Mouse (Mus musculus) liver, embryonic 16.5 days (tissue): Measurements from ENCODE around the gene Ercc1. TPM values are rescaled to one million over a fixed set of nuclear protein-coding genes. Genes with fewer than 3 reads are reported as not detected.
A peak's percentile ranks its signal among the peaks of the same experiment; 100 is the strongest.

Experiments used
- ATAC-seq: fragments of 200-750 bp; cut with Nextera tagmentation; 2 replicates; pipeline ENCODE4 v1.8.0; 2017; ENCODE audit warnings: low read depth, mild to moderate bottlenecking, moderate number of reproducible peaks, moderate library complexity
- H3K27ac ChIP-seq: fragments of 300-500 bp; sonication (generic); 2 replicates; pipeline ENCODE4 v1.5.1; 2014; ENCODE audit warnings: mild to moderate bottlenecking, low read length
- H3K27me3 ChIP-seq: fragments of 300-500 bp; sonication (generic); 2 replicates; pipeline ENCODE4 v1.6.1; 2014; ENCODE audit warnings: low read depth, low read length, mixed read lengths; ENCODE audit not compliant: control insufficient read depth, insufficient read depth
- H3K36me3 ChIP-seq: fragments of 300-500 bp; sonication (generic); 2 replicates; pipeline ENCODE4 v1.6.1; 2014; ENCODE audit warnings: mild to moderate bottlenecking; ENCODE audit not compliant: control insufficient read depth, insufficient read depth
- H3K4me1 ChIP-seq: fragments of 300-500 bp; sonication (generic); 2 replicates; pipeline ENCODE4 v1.6.1; 2014; ENCODE audit warnings: low read depth, low read length, mixed read lengths; ENCODE audit not compliant: control insufficient read depth
- H3K4me2 ChIP-seq: fragments of 300-500 bp; sonication (generic); 2 replicates; pipeline ENCODE4 v1.6.1; 2014; ENCODE audit warnings: low read depth, low read length, mixed read lengths
- H3K4me3 ChIP-seq: fragments of 300-500 bp; sonication (generic); 2 replicates; pipeline ENCODE4 v1.5.1; 2014; ENCODE audit warnings: low read depth, mild to moderate bottlenecking, low read length
- H3K9ac ChIP-seq: fragments of 300-500 bp; sonication (generic); 2 replicates; pipeline ENCODE4 v1.6.1; 2014; ENCODE audit warnings: low read depth, low read length
- H3K9me3 ChIP-seq: fragments of 300-500 bp; sonication (generic); replicated peaks from 2 replicates; pipeline ENCODE4 v1.6.1; 2016; ENCODE audit warnings: low read length; ENCODE audit not compliant: control insufficient read depth
- WGBS: fragments of 180-500 bp; shearing (Covaris S2); extraction: QIAGEN DNeasy Blood & Tissue Kit; methylation state at CpG from one replicate; pipeline ENCODE4 v1.1.7; 2014; ENCODE audit not compliant: insufficient replicate concordance; 5-methylcytosine and 5-hydroxymethylcytosine counted together
- polyA plus RNA-seq: library from polyadenylated mRNA; unstranded; fragments of >200 nt; fragmentation: Nextera tagmentation; extraction: Ambion mirVana; gene quantifications from 2 replicates; pipeline ENCODE4 v1.2.1, GENCODE M21; 2015

Ercc1 gene
- 11.4 and 14.5 TPM in 2 replicates for polyA plus RNA-seq

GRCm38 (mm10) chr7:19344237-19344847 is at the start of gene Ercc1:
Gene Ercc1 (plus strand): TSS chr7:19344778.
- 16% methylated on average over 12 of the region's 12 CpGs for WGBS
- H3K27me3 ChIP-seq, result peaks cover 23% of the 10 kb centered on the region
- ATAC-seq, result no peak
- peaks cover 21% of the 10 kb centered on the region for H3K4me1 ChIP-seq
- H3K27ac ChIP-seq, result peak within 1 kb of the TSS; percentile 56; the same call in 1 of the 2 replicates
- H3K9ac ChIP-seq, result peak within 1 kb of the TSS; percentile 64
- H3K4me2 ChIP-seq, result peak within 1 kb of the TSS; percentile 87
- no peaks in the 10 kb centered on the region for H3K9me3 ChIP-seq
- H3K4me3 ChIP-seq, result peak within 1 kb of the TSS; percentile 78
- no peaks in the 10 kb centered on the region for H3K36me3 ChIP-seq

- Histone ChIP-seq H3K27ac (no peak overlapping the region), H3K4me2 (peak overlapping the region; percentile 56), H3K4me1 (peaks cover 20% of the 10 kb centered on the region), H3K27me3 (no peaks in the 10 kb centered on the region), H3K9me3 (no peaks in the 10 kb centered on the region), H3K4me3 (peak overlapping the region; percentile 45), H3K36me3 (no peaks in the 10 kb centered on the region), H3K9ac (0 out of 2 replicates have a peak overlapping the region, but pooled peaks have one; percentile 15)
- peak; percentile 44 for ATAC-seq
- WGBS, result 11% methylated on average over 20 of the region's 22 CpGs
Measured at GRCm38 (mm10) chr7:19295503-19296185, 48.9 kb upstream of the Ercc1 start.

- Histone ChIP-seq H3K27me3 (peaks cover 7% of the 10 kb centered on the region), H3K4me3 (no peak overlapping the region), H3K27ac (no peak overlapping the region), H3K9me3 (no peaks in the 10 kb centered on the region), H3K4me2 (no peak overlapping the region), H3K4me1 (peaks cover 6% of the 10 kb centered on the region), H3K9ac (no peak overlapping the region), H3K36me3 (no peaks in the 10 kb centered on the region)
- no peak for ATAC-seq
- 77% methylated on average over 6 of the region's 6 CpGs for WGBS
Measured at GRCm38 (mm10) chr7:19297034-19297433, 47.5 kb upstream of the Ercc1 start.

- no peak for ATAC-seq
- Histone ChIP-seq H3K36me3 (no peaks in the 10 kb centered on the region), H3K4me2 (no peak overlapping the region), H3K4me1 (peaks cover 6% of the 10 kb centered on the region; the same call in 1 of the 2 replicates), H3K4me3 (no peak overlapping the region), H3K27me3 (peaks cover 15% of the 10 kb centered on the region), H3K9me3 (no peaks in the 10 kb centered on the region), H3K27ac (no peak overlapping the region), H3K9ac (no peak overlapping the region)
- WGBS, result 85% methylated on average over 5 of the region's 5 CpGs
Measured at GRCm38 (mm10) chr7:19297794-19298193, 46.8 kb upstream of the Ercc1 start.

- H3K4me2 ChIP-seq, result no peak overlapping the region
- ATAC-seq, result no peak
- no peaks in the 10 kb centered on the region for H3K36me3 ChIP-seq
- H3K27ac ChIP-seq, result no peak overlapping the region
- peaks cover 3% of the 10 kb centered on the region; the same call in 1 of the 2 replicates for H3K4me1 ChIP-seq
- no peak overlapping the region for H3K9ac ChIP-seq
- H3K9me3 ChIP-seq, result no peaks in the 10 kb centered on the region
- no peak overlapping the region for H3K4me3 ChIP-seq
- 13% methylated on average over 3 of the region's 3 CpGs for WGBS
- peaks cover 29% of the 10 kb centered on the region for H3K27me3 ChIP-seq
Measured at GRCm38 (mm10) chr7:19299194-19299593, 45.4 kb upstream of the Ercc1 start.

- Histone ChIP-seq H3K4me1 (no peaks in the 10 kb centered on the region; the same call in none of the 2 replicates), H3K4me3 (peak overlapping the region; percentile 56), H3K36me3 (no peaks in the 10 kb centered on the region), H3K9me3 (no peaks in the 10 kb centered on the region), H3K4me2 (peak overlapping the region; percentile 33), H3K9ac (no peak overlapping the region), H3K27me3 (peaks cover 44% of the 10 kb centered on the region), H3K27ac (no peak overlapping the region)
- WGBS, result under 1% methylated on average over 29 of the region's 29 CpGs
- peak; percentile 89 for ATAC-seq
Measured at GRCm38 (mm10) chr7:19300501-19301421, 43.8 kb upstream of the Ercc1 start.

GRCm38 (mm10) chr7:19301461-19302263 is 42.9 kb upstream of the Ercc1 start:
- Histone ChIP-seq H3K27ac (no peak overlapping the region), H3K9ac (no peak overlapping the region), H3K27me3 (peaks cover 53% of the 10 kb centered on the region), H3K4me3 (no peak overlapping the region), H3K36me3 (no peaks in the 10 kb centered on the region), H3K4me1 (no peaks in the 10 kb centered on the region; the same call in none of the 2 replicates), H3K9me3 (no peaks in the 10 kb centered on the region), H3K4me2 (peak overlapping the region; percentile 27)
- WGBS, result 13% methylated on average over 16 of the region's 16 CpGs
- ATAC-seq, result no peak
